Mouse (Mus musculus): ENCODE measurements around the gene Fam43a. TPM values are rescaled to one million over a fixed set of nuclear protein-coding genes. Genes with fewer than 3 reads are reported as not detected.

Fam43a gene
- 13.6 and 17.6 TPM in 2 replicates for polyA plus RNA-seq (2012; rRNA removed)

GRCm38 (mm10) chr16:30599491-30600268 is at the start of gene Fam43a:
Fam43a (plus strand) TSS chr16:30599723.
- peak; percentile 58 to 87 for DNase-seq (ENCODE audit: extremely low spot score in 1 of 2, low spot score in 1 of 2)

DNA sequence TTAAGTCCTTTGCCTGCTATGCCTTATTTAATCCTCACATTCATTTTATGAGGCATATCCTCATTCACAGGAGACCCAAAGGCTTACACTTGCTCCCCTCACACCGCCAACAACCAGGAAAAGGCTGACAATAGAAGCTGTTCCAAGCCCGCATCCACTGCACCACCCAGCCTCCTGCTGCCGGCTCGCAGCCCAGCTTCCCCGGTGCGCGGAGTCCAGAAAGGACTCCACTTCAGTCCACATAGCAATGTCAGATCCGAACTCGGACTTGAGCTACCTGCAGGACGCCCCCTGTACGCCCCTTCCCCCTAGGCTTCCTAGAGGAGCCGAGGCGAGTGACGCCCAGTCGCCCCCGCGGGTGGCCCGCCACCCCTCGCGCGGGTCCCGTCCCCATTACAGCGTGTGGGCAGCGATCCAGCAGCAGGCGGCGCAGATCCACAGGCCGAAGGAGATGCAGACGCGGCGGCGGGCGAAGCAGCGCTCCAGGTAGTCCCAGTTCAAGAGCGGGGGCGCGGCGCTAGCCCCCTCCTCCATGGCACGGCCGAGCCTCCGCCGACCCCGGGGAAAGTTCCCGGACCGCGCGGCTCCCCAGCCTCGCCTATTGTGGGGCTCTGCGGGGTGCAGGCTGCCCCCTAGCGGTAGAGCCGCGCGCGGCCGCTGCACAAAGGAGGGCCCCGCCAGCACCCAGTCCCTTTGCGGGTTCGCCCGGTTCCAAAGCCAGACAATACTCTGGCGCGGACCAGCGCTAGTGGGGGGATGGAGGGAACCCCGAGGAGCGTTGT is 49.4 kb upstream of the Fam43a start:
- peak in 1 of 2 experiments; percentile 81 for DNase-seq (ENCODE audit: extremely low spot score in 1 of 2, low spot score in 1 of 2)

DNA sequence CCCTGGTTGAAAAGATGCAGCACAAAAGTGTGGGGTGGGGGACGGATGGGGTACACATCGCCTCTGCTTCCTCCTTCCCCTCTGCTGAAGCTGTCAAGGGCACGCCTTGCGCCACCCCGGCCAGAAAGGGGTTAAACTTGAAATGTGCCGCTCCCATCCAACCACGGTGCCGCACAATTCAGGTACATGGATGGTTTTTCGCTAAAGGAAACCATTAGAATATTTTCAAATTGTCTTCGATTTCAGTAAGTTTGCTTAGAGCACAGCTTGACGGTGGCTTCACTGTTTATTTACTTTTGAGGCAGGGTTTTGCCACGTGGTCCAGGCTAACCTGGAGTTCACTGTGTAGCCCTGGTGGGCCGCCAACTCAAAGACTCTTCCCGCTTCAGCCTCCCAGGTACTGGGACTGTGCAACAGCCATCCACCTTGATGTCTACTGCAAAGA is 48.8 kb upstream of the Fam43a start, which contains the start of gene Tmem44:
Tmem44 (minus strand) TSS at position 95 of the 445 bp plus-strand sequence.
- no peak for DNase-seq (ENCODE audit: extremely low spot score in 1 of 2, low spot score in 1 of 2)

DNA sequence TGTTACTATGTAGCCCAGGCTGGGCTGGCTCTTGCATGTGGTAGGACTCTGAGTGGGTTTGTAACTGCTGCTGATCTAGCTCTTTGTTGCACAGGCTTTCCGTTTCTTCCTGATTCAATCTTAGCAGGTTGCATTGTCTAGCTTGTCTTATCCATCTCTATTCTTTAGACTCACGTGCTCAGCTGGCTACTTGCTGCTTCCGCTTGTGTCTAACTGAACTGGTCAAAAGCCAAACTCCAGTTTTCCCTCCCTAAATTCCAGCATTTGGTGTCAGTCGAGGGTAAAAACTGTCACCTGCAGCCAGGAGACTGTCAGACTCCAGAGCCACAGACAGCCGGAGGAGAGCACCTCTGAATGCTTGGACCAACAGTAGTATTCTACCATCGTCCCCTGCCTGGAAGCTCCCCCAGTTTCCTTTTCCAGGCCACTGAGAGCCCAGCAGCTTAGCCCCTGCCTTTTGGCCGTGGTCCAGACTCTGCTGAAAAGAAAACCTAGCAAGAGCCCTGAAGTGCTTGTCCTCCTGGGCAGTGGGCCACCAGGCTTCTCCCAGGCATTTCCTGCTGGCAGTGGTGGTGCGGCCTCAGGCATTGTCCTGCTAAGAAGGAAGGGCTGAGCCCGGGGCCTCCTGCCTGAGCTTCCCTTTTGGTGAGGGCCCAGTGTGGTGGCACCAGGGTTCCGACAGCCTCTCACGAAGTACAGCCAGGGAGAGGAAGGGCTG is 46.7 kb upstream of the Fam43a start:
- DNase-seq (ENCODE audit: extremely low spot score in 1 of 2, low spot score in 1 of 2), result peak; percentile 68 to 69

DNA sequence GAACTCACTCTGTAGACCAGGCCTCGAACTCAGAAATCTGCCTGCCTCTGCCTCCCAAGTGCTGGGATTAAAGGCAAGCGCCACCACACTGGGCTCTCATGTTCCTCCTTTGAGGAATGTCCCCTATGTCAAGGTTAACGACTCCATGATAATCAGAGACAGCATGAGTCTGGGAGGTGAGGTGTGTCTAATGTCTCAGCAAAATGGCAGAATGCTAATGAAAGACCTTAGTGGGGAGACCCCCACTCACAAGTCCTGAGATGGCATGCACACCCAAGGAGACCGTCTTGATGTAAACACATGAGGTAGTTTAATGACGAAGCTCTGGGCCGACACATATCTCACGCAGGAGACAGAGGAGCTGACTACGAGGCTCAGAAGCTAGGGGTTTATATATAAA is 45.4 kb upstream of the Fam43a start:
- no peak for DNase-seq (ENCODE audit: extremely low spot score in 1 of 2, low spot score in 1 of 2)

GRCm38 (mm10) chr16:30559312-30559992 is 40.1 kb upstream of the Fam43a start:
- no peak for DNase-seq (ENCODE audit: extremely low spot score in 1 of 2, low spot score in 1 of 2)

- no peak for DNase-seq (ENCODE audit: extremely low spot score in 1 of 2, low spot score in 1 of 2)
Observed at GRCm38 (mm10) chr16:30560601-30561000, 38.9 kb upstream of the Fam43a start.

DNA sequence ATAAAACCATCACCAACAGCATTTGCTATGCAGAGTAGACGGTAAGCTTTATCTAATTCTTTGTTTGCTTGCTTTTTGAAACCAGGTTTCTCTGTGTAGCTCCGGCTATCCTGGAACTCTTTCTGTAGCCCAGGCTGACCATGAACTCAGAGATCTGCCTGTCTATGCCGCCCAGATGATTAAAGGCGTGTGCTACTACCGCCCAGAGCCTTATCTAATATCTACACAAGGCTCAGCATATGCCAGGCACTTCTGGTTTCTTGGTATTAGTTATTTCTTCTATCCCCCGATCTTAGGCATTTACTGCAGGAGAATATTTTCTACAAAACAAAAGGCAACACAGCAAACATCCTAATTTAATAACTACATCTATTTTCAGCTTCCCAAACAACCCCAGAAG is 33.9 kb upstream of the Fam43a start:
- DNase-seq (ENCODE audit: extremely low spot score in 1 of 2, low spot score in 1 of 2), result no peak

DNA sequence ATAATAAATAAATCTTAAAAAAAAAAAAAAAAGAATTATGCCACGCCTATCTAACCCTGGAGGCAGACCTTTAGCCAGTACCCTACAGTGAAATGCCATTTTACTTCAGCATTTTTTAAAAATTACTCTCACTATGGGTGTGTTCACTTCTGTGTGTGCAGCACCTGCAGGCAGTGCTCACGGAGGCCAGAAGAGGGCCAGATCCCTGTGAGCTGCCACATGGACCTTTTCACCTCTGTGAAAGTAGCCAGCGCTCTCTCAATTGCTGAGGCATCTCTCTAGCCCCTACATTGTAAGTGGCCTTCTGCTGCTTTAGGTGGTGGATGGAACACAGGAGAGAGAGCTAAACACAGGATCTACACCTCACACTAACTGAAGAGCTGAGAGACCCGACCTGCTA is 29.4 kb upstream of the Fam43a start:
- DNase-seq (ENCODE audit: extremely low spot score in 1 of 2, low spot score in 1 of 2), result no peak

DNA sequence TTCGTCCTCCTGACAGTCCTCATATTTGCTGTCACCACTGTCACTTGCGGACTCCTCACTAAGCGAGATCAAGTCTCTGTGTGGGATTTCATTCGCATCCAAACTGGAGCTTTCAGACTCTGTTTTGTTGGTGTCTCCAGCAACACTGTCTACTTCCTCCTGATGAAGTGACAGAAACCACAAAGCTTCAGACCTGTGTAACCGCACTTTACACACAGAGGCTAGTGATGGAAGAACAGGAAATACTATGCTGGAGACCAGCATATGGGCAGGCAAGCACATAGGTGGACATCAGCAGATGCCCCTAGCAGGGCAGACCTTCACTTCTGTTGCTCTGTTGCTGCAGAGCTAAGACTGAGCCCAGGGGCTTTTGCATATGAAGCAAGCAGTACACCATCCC is 28.1 kb upstream of the Fam43a start:
- no peak for DNase-seq (ENCODE audit: extremely low spot score in 1 of 2, low spot score in 1 of 2)

DNA sequence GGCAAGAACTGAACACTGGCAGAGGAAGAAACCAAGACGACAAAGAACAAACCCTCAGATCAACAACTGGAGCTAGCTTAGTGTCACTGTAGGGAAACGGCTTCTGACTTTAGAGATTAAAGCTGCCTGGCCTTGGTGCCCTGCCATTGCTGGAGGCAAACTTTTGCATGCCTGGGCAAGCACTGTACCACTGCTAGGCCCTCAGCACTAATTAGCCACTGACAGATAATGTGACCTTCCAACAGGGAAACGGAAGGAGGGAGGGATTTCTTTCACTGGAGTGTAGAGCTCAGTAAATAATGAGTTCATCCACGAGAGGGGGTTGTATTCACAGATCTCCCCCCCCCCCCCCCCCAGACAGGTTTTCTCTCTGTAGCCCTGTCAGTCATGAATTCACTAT is 27.3 kb upstream of the Fam43a start:
- no peak for DNase-seq (ENCODE audit: extremely low spot score in 1 of 2, low spot score in 1 of 2)

GRCm38 (mm10) chr16:30575815-30576214 is 23.7 kb upstream of the Fam43a start:
- DNase-seq (ENCODE audit: extremely low spot score in 1 of 2, low spot score in 1 of 2), result no peak

GRCm38 (mm10) chr16:30576392-30576791 is 23.1 kb upstream of the Fam43a start:
- no peak for DNase-seq (ENCODE audit: extremely low spot score in 1 of 2, low spot score in 1 of 2)

DNA sequence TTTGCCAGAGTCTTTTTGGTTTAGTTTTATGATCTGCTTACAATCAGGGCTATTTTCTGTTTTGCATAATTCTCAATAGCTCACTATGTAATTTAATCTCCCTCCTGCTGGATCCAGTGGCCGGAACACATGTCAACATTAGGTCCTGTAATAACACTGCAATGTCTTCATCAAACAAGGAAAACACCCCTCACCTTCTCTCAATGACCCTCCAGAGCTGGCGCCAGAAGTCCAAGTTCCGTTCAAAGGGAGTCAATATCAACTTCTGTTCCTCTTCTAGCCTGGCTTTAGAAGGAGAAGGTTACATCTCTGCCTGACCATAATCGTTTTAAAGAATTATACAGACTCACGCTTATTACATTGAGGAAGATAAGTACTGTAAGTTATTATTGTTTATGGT is 18.8 kb upstream of the Fam43a start:
- DNase-seq (ENCODE audit: extremely low spot score in 1 of 2, low spot score in 1 of 2), result no peak

DNA sequence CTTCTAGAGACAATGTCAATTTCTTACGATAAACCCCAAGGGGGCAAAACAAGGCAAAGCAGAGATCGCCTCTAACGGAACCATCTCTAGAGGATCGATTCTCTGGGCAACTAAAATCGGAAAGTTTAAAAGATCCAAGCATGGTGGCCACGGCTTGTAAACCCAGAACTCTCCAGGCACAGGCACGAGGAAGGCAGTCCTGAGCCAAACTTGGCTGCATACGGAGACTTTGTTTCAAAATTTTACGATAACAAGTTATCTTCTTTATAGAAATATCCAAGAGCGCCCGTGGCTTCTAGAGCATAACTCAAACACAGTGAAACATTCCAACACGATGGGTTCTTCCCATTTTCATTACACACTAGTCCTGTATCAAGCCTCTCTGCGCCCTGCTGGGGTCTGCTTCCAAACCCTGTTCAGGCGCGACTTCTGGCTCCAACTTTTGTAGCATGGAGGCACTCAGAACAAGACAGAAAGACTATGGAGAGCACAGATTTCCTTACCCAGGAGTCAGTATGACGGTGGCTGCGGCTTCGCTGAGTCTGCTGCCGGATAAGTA is 12.5 kb upstream of the Fam43a start:
- no peak for DNase-seq (ENCODE audit: extremely low spot score in 1 of 2, low spot score in 1 of 2)

- peak; percentile 71 to 95 for DNase-seq (ENCODE audit: extremely low spot score in 1 of 2, low spot score in 1 of 2)
Observed at GRCm38 (mm10) chr16:30587494-30588327, 11.8 kb upstream of the Fam43a start, which contains the start of gene Lsg1. Lsg1 (minus strand) TSS chr16:30587592.

- DNase-seq (ENCODE audit: extremely low spot score in 1 of 2, low spot score in 1 of 2), result no peak
Observed at GRCm38 (mm10) chr16:30590264-30591209, 9.0 kb upstream of the Fam43a start.

- no peak for DNase-seq (ENCODE audit: extremely low spot score in 1 of 2, low spot score in 1 of 2)
Observed at GRCm38 (mm10) chr16:30591990-30592389, 7.5 kb upstream of the Fam43a start.
